Comparison of ENCODE assay signal across 20 mouse cellular contexts in genomic region chr8:90882088-90882691, GRCm38 (mm10). TPM values are rescaled to one million over a fixed set of nuclear protein-coding genes. Genes with fewer than 3 reads are reported as not detected.
DNase-seq lines count a peak whose midpoint lies in the region; ATAC-seq and TF ChIP-seq lines count a peak whose summit lies in the region.
"Had no signal": no experiment of that assay in that cellular context is flagged by ENCODE, and none has a peak within 500 bp of the region (broad histone marks: within the 10 kb centered on the region; RNA-seq: fewer than 3 reads in every experiment).

No protein-coding gene starts in this region.

- WGBS in midbrain, embryonic 10.5 days = 88% methylated on average over 16 of the region's 16 CpGs
- 78% methylated on average over 16 of the region's 16 CpGs for WGBS in midbrain, embryonic 15.5 days
- WGBS in heart, adult 2 months = 92% methylated on average over 16 of the region's 16 CpGs

- H3K4me3 ChIP-seq in midbrain, embryonic 10.5 days = no peak overlapping the region
- no peak overlapping the region for H3K4me3 ChIP-seq in midbrain, embryonic 15.5 days
- H3K4me3 ChIP-seq in ES-E14 (ENCODE audit: insufficient read depth in 1 of 2, low read depth in 1 of 2, low read length in 2 of 2, poor library complexity in 1 of 2, severe bottlenecking in 1 of 2) = no peak overlapping the region
- no peak overlapping the region for H3K4me3 ChIP-seq in heart, adult 2 months
- H3K4me3 ChIP-seq: embryonic facial prominence, embryonic 12.5 days; forebrain, embryonic 12.5 days; heart, embryonic 13.5 days had no signal

- no peaks in the 10 kb centered on the region for H3K9me3 ChIP-seq in midbrain, embryonic 10.5 days (replicated peaks)
- H3K9me3 ChIP-seq in midbrain, embryonic 15.5 days = no peaks in the 10 kb centered on the region
- H3K9me3 ChIP-seq in ES-E14 (ENCODE audit: control insufficient read depth, insufficient read depth, low read depth, low read length) = no peaks in the 10 kb centered on the region
- H3K9me3 ChIP-seq: embryonic facial prominence, embryonic 12.5 days; forebrain, embryonic 12.5 days; heart, embryonic 13.5 days had no signal

- no peak for TF ChIP-seq CTCF in heart, adult 2 months (IDR thresholded peaks at IDR 0.05)

- DNase-seq in cerebellum, postnatal 10 days = peak; percentile 59 to 75
- DNase-seq in cerebellum, postnatal 36 days = no peak
- DNase-seq in midbrain, embryonic 10.5 days (ENCODE audit: low spot score) = no peak
- DNase-seq in ES-E14 (ENCODE audit: low read depth, low spot score) = no peak
- no peak for DNase-seq in testis, postnatal 10 days (ENCODE audit: low spot score)
- DNase-seq in heart, adult 2 months = no peak
- DNase-seq: adrenal gland, adult 8-10 months; adrenal gland, postnatal 36 days; B cell, adult 2 months; cerebellum, adult 2 months; gastrocnemius, postnatal 10 days; heart, postnatal 36 days had no signal

- intact Hi-C loops in heart, adult 2 months (cut with DNase I) = no loop called here

- no peak for TF ChIP-seq POLR2A in heart, adult 2 months (IDR thresholded peaks at IDR 0.05; ENCODE audit: insufficient read depth, low read depth, low read length)

- in situ Hi-C loops in ES-E14 (cut with MboI; ENCODE audit: low sequenced_read_pairs in 2 of 2, unreplicated experiment in 2 of 2) = no loop called here

- no peak for ATAC-seq in midbrain, embryonic 15.5 days (replicated peaks)
- ATAC-seq: CD4-positive, CD25-positive, alpha-beta regulatory T cell, adult 4 months; forebrain, embryonic 16.5 days; intestine, embryonic 16.5 days had no signal

- H3K36me3 ChIP-seq in midbrain, embryonic 10.5 days = no peaks in the 10 kb centered on the region
- H3K36me3 ChIP-seq in midbrain, embryonic 15.5 days (replicated peaks) = no peaks in the 10 kb centered on the region
- H3K36me3 ChIP-seq in ES-E14 (ENCODE audit: control insufficient read depth, insufficient read depth, low read length, poor library complexity, severe bottlenecking) = no peaks in the 10 kb centered on the region
- no peaks in the 10 kb centered on the region for H3K36me3 ChIP-seq in heart, adult 2 months (ENCODE audit: control insufficient read depth, insufficient read depth, low read length)
- H3K36me3 ChIP-seq: embryonic facial prominence, embryonic 12.5 days; forebrain, embryonic 12.5 days; heart, embryonic 13.5 days had no signal

- 0 out of 2 replicates have a peak overlapping the region, but pooled peaks have one; percentile 6 for H3K27ac ChIP-seq in midbrain, embryonic 10.5 days (replicated peaks)
- no peak overlapping the region for H3K27ac ChIP-seq in midbrain, embryonic 15.5 days
- peak overlapping the region; percentile 57 for H3K27ac ChIP-seq in ES-E14 (ENCODE audit: insufficient read depth, low read depth, low read length, poor library complexity, severe bottlenecking)
- H3K27ac ChIP-seq in heart, adult 2 months = no peak overlapping the region
- H3K27ac ChIP-seq: embryonic facial prominence, embryonic 12.5 days; forebrain, embryonic 12.5 days; heart, embryonic 13.5 days; hindbrain, embryonic 14.5 days had no signal

- no peak overlapping the region for H3K9ac ChIP-seq in midbrain, embryonic 15.5 days
- peak overlapping the region; percentile 38 for H3K9ac ChIP-seq in ES-E14 (ENCODE audit: insufficient read depth, low read depth, low read length, poor library complexity, severe bottlenecking)
- H3K9ac ChIP-seq in heart, adult 2 months (ENCODE audit: low read depth, low read length) = no peak overlapping the region
- H3K9ac ChIP-seq: embryonic facial prominence, embryonic 12.5 days; forebrain, embryonic 12.5 days; heart, embryonic 13.5 days; hindbrain, embryonic 14.5 days had no signal

- H3K4me1 ChIP-seq in midbrain, embryonic 10.5 days = peaks cover 19% of the 10 kb centered on the region
- H3K4me1 ChIP-seq in midbrain, embryonic 15.5 days = peaks cover 7% of the 10 kb centered on the region
- peaks cover 23 to 35% of the 10 kb centered on the region in 2 experiments for H3K4me1 ChIP-seq in ES-E14 (ENCODE audit: control insufficient read depth in 2 of 2, insufficient read depth in 2 of 2, low read length in 2 of 2, poor library complexity in 1 of 2)
- peaks cover 11% of the 10 kb centered on the region for H3K4me1 ChIP-seq in heart, adult 2 months (ENCODE audit: control insufficient read depth, insufficient read depth, low read length)

- peaks cover 7% of the 10 kb centered on the region for H3K79me2 ChIP-seq in heart, adult 2 months (replicated peaks; ENCODE audit: control insufficient read depth, insufficient read depth, low read length)

- no peak for TF ChIP-seq EP300 in heart, adult 2 months (IDR thresholded peaks at IDR 0.05; ENCODE audit: insufficient read depth, low read depth, low read length)

- no peak overlapping the region for H3K4me2 ChIP-seq in midbrain, embryonic 15.5 days
- H3K4me2 ChIP-seq: embryonic facial prominence, embryonic 12.5 days; forebrain, embryonic 12.5 days; heart, embryonic 13.5 days; hindbrain, embryonic 14.5 days had no signal

- peaks cover 35% of the 10 kb centered on the region for H3K27me3 ChIP-seq in midbrain, embryonic 10.5 days (ENCODE audit: low read depth, poor library complexity, severe bottlenecking)
- H3K27me3 ChIP-seq in midbrain, embryonic 15.5 days (replicated peaks) = no peaks in the 10 kb centered on the region
- H3K27me3 ChIP-seq in heart, adult 2 months (ENCODE audit: control insufficient read depth, insufficient read depth, low read length) = no peaks in the 10 kb centered on the region
- H3K27me3 ChIP-seq: embryonic facial prominence, embryonic 12.5 days; heart, embryonic 13.5 days had no signal

TF ChIP-seq in ES-E14, 5 proteins besides CTCF, POLR2A, EP300 and RAD21:
- TF ChIP-seq CHD2 (IDR thresholded peaks at IDR 0.05; ENCODE audit: low read depth, low read length) = no peak

RNA-seq across cellular contexts. Expression of gene Chd9, which starts 54.0 kb away (rescaled TPM):
- polyA plus RNA-seq in midbrain, embryonic 10.5 days (2016; fragmentation: Nextera tagmentation; extraction: Ambion mirVana) = 29.0 and 37.6 TPM in 2 replicates
- polyA plus RNA-seq in midbrain, embryonic 15.5 days (2015; fragmentation: Nextera tagmentation; extraction: Ambion mirVana) = 79.5 and 81.7 TPM in 2 replicates
- 32.4 and 41.6 TPM in 2 replicates for total RNA-seq in ES-E14 (2012; rRNA removed)
- 10 to 100 TPM; 43.5 to 49.7 TPM for total RNA-seq in heart, adult 2 months (2021)
- polyA plus RNA-seq in heart, adult 2 months (2012; rRNA removed) = 54.4 and 54.6 TPM in 2 replicates

Comparison
In these comparisons a context has a peak if more than half of its experiments do, and no peak if none do; other contexts are left out.
1. DNase-seq: peak in cerebellum, postnatal 10 days (2 of 2); none in cerebellum, postnatal 36 days (0 of 2), midbrain, embryonic 10.5 days (single experiment), ES-E14 (single experiment), testis, postnatal 10 days (single experiment) and heart, adult 2 months (0 of 2).
2. H3K27ac ChIP-seq: peak in midbrain, embryonic 10.5 days (single experiment) and ES-E14 (single experiment); none in midbrain, embryonic 15.5 days (single experiment) and heart, adult 2 months (single experiment).